Mouse (Mus musculus) naive thymus-derived CD4-positive, alpha-beta T cell, adult 2 months (primary cell): Measurements from ENCODE around the gene Arap1.
A peak's percentile ranks its signal among the peaks of the same experiment; 100 is the strongest.

Source experiments
- DNase-seq: peaks from one replicate; pipeline ENCODE4 v3.0.0-alpha.2; 2011; ENCODE audit warnings: low read depth

Arap1 gene

GRCm38 (mm10) chr7:101347767-101348270 lies at the start of gene Arap1:
Gene Arap1 (plus strand): TSS chr7:101348067.
- DNase-seq, result peak; percentile 68

- DNase-seq, result no peak
Measured at GRCm38 (mm10) chr7:101298375-101298774, 49.5 kb upstream of the Arap1 start.

- DNase-seq, result peak; percentile 83
Measured at GRCm38 (mm10) chr7:101301361-101301880, 46.4 kb upstream of the Arap1 start.

- peak; percentile 98 for DNase-seq
Measured at GRCm38 (mm10) chr7:101301881-101302456, 45.9 kb upstream of the Arap1 start, which contains the start of gene Atg16l2. Gene Atg16l2 (minus strand): TSS chr7:101302251.

- DNase-seq, result no peak
Measured at GRCm38 (mm10) chr7:101302691-101303090, 45.2 kb upstream of the Arap1 start.

GRCm38 (mm10) chr7:101306841-101307240 lies 41.0 kb upstream of the Arap1 start:
- no peak for DNase-seq

- DNase-seq, result no peak
Measured at GRCm38 (mm10) chr7:101309985-101310326, 37.9 kb upstream of the Arap1 start.

- DNase-seq, result peak; percentile 100
Measured at GRCm38 (mm10) chr7:101310327-101311028, 37.4 kb upstream of the Arap1 start.

GRCm38 (mm10) chr7:101311061-101311460 lies 36.8 kb upstream of the Arap1 start:
- no peak for DNase-seq

GRCm38 (mm10) chr7:101313033-101313432 lies 34.8 kb upstream of the Arap1 start:
- no peak for DNase-seq

GRCm38 (mm10) chr7:101314396-101314795 lies 33.5 kb upstream of the Arap1 start:
- no peak for DNase-seq

GRCm38 (mm10) chr7:101315699-101316098 lies 32.2 kb upstream of the Arap1 start:
- no peak for DNase-seq

- DNase-seq, result no peak
Measured at GRCm38 (mm10) chr7:101316591-101317001, 31.3 kb upstream of the Arap1 start.

GRCm38 (mm10) chr7:101317014-101317413 lies 30.9 kb upstream of the Arap1 start, which contains the start of gene Stard10:
Gene Stard10 (plus strand): TSS chr7:101317086.
- no peak for DNase-seq

GRCm38 (mm10) chr7:101318848-101319247 lies 29.0 kb upstream of the Arap1 start:
- DNase-seq, result no peak

- DNase-seq, result no peak
Measured at GRCm38 (mm10) chr7:101319796-101320195, 28.1 kb upstream of the Arap1 start.

- peak; percentile 61 for DNase-seq
Measured at GRCm38 (mm10) chr7:101320399-101321217, 27.3 kb upstream of the Arap1 start.

- DNase-seq, result no peak
Measured at GRCm38 (mm10) chr7:101321218-101321827, 26.5 kb upstream of the Arap1 start.

- DNase-seq, result no peak
Measured at GRCm38 (mm10) chr7:101323141-101323594, 24.7 kb upstream of the Arap1 start.

- no peak for DNase-seq
Measured at GRCm38 (mm10) chr7:101324142-101324962, 23.5 kb upstream of the Arap1 start.

GRCm38 (mm10) chr7:101326006-101326405 lies 21.9 kb upstream of the Arap1 start:
- no peak for DNase-seq
